Mouse (Mus musculus): ENCODE measurements around the gene Arrdc1.

Arrdc1 gene

GRCm38 (mm10) chr2:24923561-24923960 is 11.5 kb downstream of the Arrdc1 start:
- peak in 1 of 2 experiments; percentile 21 for DNase-seq

GRCm38 (mm10) chr2:24919839-24920175 is 15.2 kb downstream of the Arrdc1 start:
- no peak for DNase-seq

DNA sequence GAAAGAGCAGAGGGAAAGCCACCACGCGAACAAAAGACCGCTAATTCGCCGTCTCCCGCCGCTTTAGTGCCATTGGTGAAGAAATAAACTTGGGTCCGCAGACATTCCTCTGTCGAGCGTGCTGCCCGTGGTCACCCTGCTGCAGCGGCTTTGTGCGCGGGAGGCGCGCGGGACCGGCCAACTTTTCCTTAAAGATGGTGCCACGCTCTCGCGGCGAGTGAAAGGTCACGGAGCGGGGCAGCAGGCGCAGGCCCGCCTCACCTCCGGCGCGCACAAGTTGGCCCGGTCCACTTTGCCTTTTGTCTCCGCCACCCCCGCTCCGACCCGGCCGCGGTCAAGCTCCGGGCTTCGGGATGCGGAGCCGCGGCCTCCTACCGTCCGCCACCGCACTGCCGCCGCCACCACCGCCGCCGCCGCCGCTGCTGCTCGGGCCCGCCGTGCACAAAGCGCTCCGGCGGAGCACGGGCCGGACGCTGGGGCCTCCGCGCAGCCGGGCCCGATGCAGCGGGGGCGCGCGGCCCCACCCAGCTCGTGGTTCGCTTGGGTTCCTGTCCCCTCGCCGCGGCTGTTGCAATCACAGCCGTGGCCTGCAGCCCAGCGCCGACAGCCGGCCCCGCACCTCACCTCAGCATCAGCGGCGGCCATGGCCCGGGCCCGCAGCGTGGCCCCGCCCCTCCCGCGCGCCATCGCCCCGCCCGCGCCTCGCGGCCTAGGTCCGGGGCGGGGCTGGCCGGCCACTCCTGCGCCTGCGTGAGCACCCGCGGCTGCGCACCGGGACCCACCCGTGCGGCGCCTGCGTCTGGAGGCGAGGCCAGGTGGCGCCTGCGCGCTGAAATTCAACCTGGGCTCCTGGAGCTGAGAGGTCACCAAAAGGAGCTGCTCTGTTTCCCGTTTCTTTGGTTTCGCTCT is 15.9 kb downstream of the Arrdc1 start, which contains the start of gene Ehmt1:
Gene Ehmt1, minus strand, starts transcription at position 685 of the 909 bp plus-strand sequence.
- peak; percentile 93 to 94 for DNase-seq

DNA sequence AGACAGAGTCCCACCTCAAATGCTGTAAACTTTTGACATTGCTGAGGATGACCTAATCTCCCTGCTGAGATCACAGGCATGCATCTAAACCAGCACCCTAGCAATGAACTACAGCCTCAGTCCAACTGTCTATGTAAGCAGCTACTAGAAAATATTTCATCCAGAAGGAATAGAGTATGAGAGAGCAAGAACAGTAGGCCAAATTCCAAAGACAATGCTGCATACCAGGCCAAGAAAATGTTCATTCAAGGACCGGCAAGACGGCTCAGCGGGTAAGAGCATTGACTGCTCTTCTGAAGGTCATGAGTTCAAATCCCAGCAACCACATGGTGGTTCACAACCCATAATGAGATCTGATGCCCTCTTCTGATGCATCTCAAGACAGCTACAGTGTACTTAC is 20.3 kb downstream of the Arrdc1 start:
- no peak for DNase-seq

GRCm38 (mm10) chr2:24912589-24912988 is 22.5 kb downstream of the Arrdc1 start:
- no peak for DNase-seq

GRCm38 (mm10) chr2:24912189-24912588 is 22.9 kb downstream of the Arrdc1 start:
- no peak for DNase-seq

GRCm38 (mm10) chr2:24910481-24910880 is 24.6 kb downstream of the Arrdc1 start:
- DNase-seq, result no peak

GRCm38 (mm10) chr2:24905653-24906155 is 29.3 kb downstream of the Arrdc1 start:
- DNase-seq, result no peak

- DNase-seq, result no peak
Measured at GRCm38 (mm10) chr2:24904823-24905652, 30.0 kb downstream of the Arrdc1 start.

DNA sequence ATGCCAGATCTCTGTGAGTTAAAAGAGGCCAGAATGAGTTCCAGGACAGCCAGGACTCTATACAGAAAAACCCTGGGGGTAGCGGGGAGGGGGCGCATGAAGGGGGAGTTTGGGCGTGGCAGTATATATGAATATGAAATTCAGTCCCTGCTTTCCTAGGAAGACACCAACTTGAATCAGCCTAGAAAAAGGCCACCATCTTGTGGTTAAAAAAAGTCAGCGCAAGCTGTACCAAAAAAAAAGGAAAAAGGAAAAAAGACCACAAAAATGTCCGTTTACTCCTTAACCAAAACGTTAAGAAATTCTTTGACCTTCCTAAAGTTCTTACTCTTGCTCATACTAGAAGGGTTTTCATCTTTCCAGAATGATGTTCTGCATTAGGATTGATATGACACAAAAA is 32.1 kb downstream of the Arrdc1 start:
- DNase-seq, result no peak

DNA sequence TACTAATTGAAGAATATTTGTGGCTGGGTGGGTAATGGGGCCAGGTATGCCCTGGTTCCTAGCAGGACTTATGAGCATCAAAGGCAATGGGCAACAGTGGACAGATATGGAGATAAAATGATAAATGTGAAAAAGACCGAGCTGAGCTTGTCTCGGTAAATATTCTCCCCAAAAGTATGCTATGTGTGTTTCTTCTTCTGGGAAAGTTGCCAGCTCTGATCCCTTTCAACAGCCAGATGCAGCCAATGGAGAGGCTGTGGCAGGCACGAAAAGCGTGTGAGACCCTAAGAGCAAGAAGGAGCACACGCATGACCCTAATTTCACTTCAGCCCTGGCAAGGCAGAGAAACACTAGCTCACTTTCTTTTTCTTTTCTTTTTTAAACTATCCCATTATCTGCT is 34.0 kb downstream of the Arrdc1 start:
- DNase-seq, result no peak

DNA sequence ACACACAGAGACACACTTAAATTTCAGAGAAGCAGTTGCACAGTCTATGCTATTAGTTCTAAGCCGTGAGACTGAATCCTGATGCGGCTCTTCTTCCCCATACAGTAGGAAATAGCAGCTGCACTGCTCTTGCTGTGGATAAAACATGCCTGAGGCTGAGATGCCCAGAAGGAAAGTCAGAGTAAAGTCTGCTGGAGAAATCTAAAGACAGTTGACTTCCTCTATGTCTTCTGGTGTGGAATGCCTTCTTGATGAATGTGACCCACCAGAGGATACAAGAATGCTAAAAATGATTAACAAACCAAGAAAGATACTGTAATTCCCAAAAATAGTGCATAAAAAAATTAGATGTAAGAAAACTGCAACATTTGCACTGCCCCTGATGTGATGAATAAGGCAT is 35.8 kb downstream of the Arrdc1 start:
- no peak for DNase-seq

DNA sequence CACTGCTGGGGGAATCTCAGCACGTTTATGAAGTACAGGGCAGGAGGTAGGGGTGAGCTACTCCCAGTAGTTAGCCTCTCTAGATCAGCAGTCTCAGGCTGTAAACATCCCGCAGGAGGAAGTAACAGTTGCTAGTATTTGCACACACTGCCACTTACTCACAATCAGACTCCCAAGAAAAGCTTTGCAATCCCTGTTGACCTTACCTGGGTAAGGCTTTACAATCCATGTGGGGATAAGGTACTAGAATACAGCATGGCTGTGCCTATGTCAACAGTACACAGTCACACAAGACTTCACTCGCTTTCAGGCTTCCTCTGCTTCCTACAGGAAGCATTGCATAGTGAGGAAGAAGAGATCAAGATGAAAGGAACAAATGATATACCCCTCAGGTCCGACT is 38.3 kb downstream of the Arrdc1 start:
- DNase-seq, result no peak

GRCm38 (mm10) chr2:24894211-24894610 is 40.8 kb downstream of the Arrdc1 start:
- no peak for DNase-seq

DNA sequence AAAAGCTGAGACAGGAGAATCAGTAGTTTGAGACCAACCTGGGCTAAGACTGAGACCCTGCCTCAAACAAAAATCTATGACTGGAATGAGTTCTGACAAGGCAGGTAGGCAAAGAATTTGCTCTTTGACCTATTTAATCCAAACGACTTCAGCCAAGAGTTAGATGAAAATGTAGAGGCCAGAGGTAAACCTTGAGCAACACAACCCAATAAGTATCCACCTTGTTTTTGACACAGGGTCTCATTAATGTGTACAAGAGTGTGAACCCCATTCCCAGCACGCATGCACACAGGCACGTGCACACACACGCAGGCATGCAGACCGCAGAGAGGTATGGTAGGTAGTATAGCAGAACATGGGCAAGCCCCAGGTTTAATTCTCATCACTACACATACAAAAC is 42.7 kb downstream of the Arrdc1 start:
- DNase-seq, result no peak

GRCm38 (mm10) chr2:24890541-24891447 is 44.3 kb downstream of the Arrdc1 start:
- no peak for DNase-seq

GRCm38 (mm10) chr2:24888895-24889294 is 46.2 kb downstream of the Arrdc1 start:
- peak in 1 of 2 experiments; percentile 19 for DNase-seq

GRCm38 (mm10) chr2:24880686-24881085 is 54.4 kb downstream of the Arrdc1 start:
- no peak for DNase-seq
